Mouse (Mus musculus) lung, embryonic 16.5 days (tissue): ENCODE measurements at regions not wholly inside any gene's neighbourhood (a gene's known extent, or its start where the extent isn't known, plus 50 kb on each side); places are given as distances from the start of the nearest gene placed in this dataset.
"Not testable (repeated sequence)": the region's sequence is repeated elsewhere in the genome, so short reads cannot be mapped to it uniquely, and the experiment has no call there.

ENCODE experiments used
- ATAC-seq: fragments of 200-750 bp; cut with Nextera tagmentation; 2 replicates; pipeline ENCODE4 v1.8.0; 2017; ENCODE audit warnings: low read depth, mild to moderate bottlenecking, moderate library complexity
- H3K27ac ChIP-seq: fragments of 300-500 bp; sonication (generic); 2 replicates; pipeline ENCODE4 v1.5.1; 2014; ENCODE audit warnings: mild to moderate bottlenecking, control low read depth, low read length
- H3K27me3 ChIP-seq: fragments of 300-500 bp; sonication (generic); 2 replicates; pipeline ENCODE4 v1.6.1; 2014; ENCODE audit warnings: low read depth, low read length, mixed read lengths; ENCODE audit not compliant: control insufficient read depth, insufficient read depth
- H3K36me3 ChIP-seq: fragments of 300-500 bp; sonication (generic); 2 replicates; pipeline ENCODE4 v1.6.1; 2014; ENCODE audit warnings: low read length; ENCODE audit not compliant: control insufficient read depth, insufficient read depth
- H3K4me1 ChIP-seq: fragments of 300-500 bp; sonication (generic); replicated peaks from 2 replicates; pipeline ENCODE4 v1.6.1; 2014; ENCODE audit warnings: low read length, mixed read lengths; ENCODE audit not compliant: control insufficient read depth, insufficient read depth
- H3K4me2 ChIP-seq: fragments of 300-500 bp; sonication (generic); 2 replicates; pipeline ENCODE4 v1.6.1; 2014; ENCODE audit warnings: low read depth, low read length, control low read depth
- H3K4me3 ChIP-seq: fragments of 300-500 bp; sonication (generic); 2 replicates; pipeline ENCODE4 v1.5.1; 2014; ENCODE audit warnings: mild to moderate bottlenecking, low read length, control low read depth
- H3K9ac ChIP-seq: fragments of 300-500 bp; sonication (generic); 2 replicates; pipeline ENCODE4 v1.6.1; 2014; ENCODE audit warnings: low read length, control low read depth
- H3K9me3 ChIP-seq: fragments of 300-500 bp; sonication (generic); 2 replicates; pipeline ENCODE4 v1.6.1; 2016; ENCODE audit warnings: low read length; ENCODE audit not compliant: control insufficient read depth
- WGBS: fragments of 180-500 bp; shearing (Covaris S2); extraction: QIAGEN DNeasy Blood & Tissue Kit; methylation state at CpG from one replicate; pipeline ENCODE4 v1.1.7; 2014; 5-methylcytosine and 5-hydroxymethylcytosine counted together

DNA sequence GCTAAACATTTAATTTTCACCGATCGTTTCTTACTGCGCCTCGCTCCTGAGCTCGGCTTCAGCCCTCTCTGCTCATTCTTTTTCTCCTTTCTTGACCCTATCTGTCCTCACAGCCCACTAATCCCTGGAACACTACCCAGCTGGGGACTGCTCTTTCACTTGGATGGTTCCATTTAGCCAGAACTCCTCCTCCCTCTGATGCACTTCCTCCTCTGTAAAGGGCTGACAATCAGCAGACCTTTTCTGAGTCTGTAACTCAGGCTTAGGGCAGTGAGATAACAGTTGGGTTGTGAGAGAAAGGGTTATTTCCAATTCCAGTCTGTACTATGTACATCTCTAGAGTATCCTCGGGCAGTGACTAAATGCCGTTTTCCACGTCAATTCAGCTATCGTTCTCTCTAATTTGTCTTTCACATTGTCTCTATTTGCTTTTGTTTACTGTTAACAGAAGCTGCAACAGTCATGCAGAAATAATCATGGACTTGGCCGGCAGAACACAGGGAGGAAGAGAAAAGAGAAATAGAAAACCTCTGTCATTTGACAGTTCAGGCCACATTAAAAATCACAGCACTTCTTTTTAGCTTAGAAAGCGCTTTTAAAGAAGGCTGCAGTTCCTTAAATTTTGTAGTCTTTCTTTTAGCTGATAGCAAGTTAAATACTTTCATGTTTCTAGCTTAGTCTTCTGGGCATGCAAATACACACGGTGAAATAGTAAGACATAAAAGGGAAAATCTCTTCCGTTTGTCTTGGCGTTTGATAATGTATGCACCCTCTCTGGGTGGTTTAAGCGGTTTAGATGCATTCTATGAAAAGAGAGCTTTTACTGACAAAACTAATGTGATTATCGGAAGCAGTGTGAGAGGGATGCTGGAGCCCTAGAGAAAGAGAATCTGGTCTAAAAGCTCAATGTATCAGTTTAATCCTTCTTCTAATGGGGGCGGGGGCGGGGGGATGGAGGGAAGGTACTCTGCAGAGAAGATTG lies 94.7 kb upstream of the Fam181b start:
- H3K4me2 ChIP-seq: peak overlapping the region; percentile 22; the same call in 1 of the 2 replicates

DNA sequence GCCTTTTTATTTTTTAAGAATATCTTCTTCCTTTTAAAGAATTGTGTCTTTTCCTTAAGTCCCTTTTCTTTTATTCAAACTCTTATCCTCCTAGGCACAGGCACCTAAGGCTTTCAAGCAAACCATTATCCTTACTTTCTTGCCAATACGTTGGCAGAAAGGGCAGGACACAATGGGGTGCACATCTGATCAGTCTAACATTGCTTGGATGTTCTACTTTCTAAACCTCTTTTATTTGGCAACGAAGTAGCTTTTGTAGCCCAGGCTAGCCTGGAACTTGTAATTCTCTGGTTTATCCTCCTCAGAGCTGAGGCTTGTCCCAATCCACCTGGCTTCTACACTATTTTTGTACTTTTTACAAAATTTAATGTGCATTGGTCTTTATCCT lies 94.0 kb upstream of the Fam181b start:
- Histone ChIP-seq H3K4me3 (no peak overlapping the region), H3K4me2 (no peak overlapping the region), H3K36me3 (no peaks in the 10 kb centered on the region), H3K27ac (no peak overlapping the region), H3K9ac (no peak overlapping the region), H3K4me1 (no peaks in the 10 kb centered on the region), H3K9me3 (no peaks in the 10 kb centered on the region), H3K27me3 (no peaks in the 10 kb centered on the region)
- 64% methylated on average over 2 of the region's 2 CpGs for WGBS
- no peak for ATAC-seq

More for the DNA sequence above, 94.7 kb upstream of the Fam181b start:
- Histone ChIP-seq H3K4me1 (no peaks in the 10 kb centered on the region), H3K36me3 (no peaks in the 10 kb centered on the region), H3K9ac (no peak overlapping the region), H3K27ac (no peak overlapping the region), H3K4me3 (no peak overlapping the region), H3K27me3 (no peaks in the 10 kb centered on the region), H3K9me3 (no peaks in the 10 kb centered on the region)
- 46% methylated on average over 18 of the region's 18 CpGs for WGBS
- ATAC-seq: no peak

DNA sequence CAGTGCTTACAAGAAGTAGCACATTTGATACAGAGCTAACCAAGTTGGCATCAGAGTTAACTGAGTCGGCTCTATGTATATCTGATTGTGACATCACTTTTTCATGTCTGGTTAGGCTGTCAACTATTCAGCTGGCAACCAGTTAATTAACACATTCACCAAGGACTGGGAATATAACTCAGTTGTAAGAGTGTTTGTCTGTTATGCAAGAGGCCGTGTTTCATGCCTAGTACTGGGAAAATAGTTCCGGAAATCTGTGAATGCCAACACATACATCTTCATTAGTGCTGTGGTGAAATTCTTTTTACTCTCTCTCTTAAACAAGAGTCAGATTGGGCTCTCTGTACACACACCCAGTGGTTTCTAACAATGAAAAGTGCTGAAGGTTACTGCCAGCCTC lies 80.8 kb upstream of the Fam181b start:
- Histone ChIP-seq H3K4me3 (no peak overlapping the region), H3K9ac (no peak overlapping the region), H3K4me2 (no peak overlapping the region), H3K4me1 (no peaks in the 10 kb centered on the region), H3K27me3 (no peaks in the 10 kb centered on the region), H3K9me3 (no peaks in the 10 kb centered on the region), H3K36me3 (no peaks in the 10 kb centered on the region), H3K27ac (no peak overlapping the region)
- ATAC-seq: no peak
- 68% methylated on average over 3 of the region's 3 CpGs for WGBS

- not testable (repeated sequence) for H3K4me2 ChIP-seq, H3K9ac ChIP-seq, H3K27me3 ChIP-seq, H3K4me3 ChIP-seq, H3K27ac ChIP-seq, H3K9me3 ChIP-seq, H3K4me1 ChIP-seq, H3K36me3 ChIP-seq
- WGBS: 39% methylated on average over 5 of the region's 5 CpGs
- ATAC-seq: peak; percentile 38; the same call in 1 of the 2 replicates
Observed at GRCm38 (mm10) chr7:93006694-93007231, 72.9 kb upstream of the Fam181b start.

GRCm38 (mm10) chr7:93007721-93008120 lies 71.9 kb upstream of the Fam181b start:
- Histone ChIP-seq H3K4me3 (no peak overlapping the region), H3K4me1 (no peaks in the 10 kb centered on the region), H3K27me3 (no peaks in the 10 kb centered on the region), H3K4me2 (no peak overlapping the region), H3K27ac (no peak overlapping the region), H3K9ac (no peak overlapping the region), H3K36me3 (no peaks in the 10 kb centered on the region), H3K9me3 (no peaks in the 10 kb centered on the region)
- ATAC-seq: no peak
- WGBS: 66% methylated on average over 4 of the region's 4 CpGs

GRCm38 (mm10) chr7:93019390-93019789 lies 60.3 kb upstream of the Fam181b start:
- no peaks in the 10 kb centered on the region for H3K9me3 ChIP-seq
- H3K4me1 ChIP-seq: no peaks in the 10 kb centered on the region
- no peak overlapping the region for H3K27ac ChIP-seq
- no peak overlapping the region for H3K9ac ChIP-seq
- no peak for ATAC-seq
- H3K36me3 ChIP-seq: no peaks in the 10 kb centered on the region
- no peak overlapping the region for H3K4me3 ChIP-seq
- WGBS: 75% methylated on average over 1 of the region's 1 CpGs
- no peaks in the 10 kb centered on the region for H3K27me3 ChIP-seq
- no peak overlapping the region for H3K4me2 ChIP-seq

- H3K4me3 ChIP-seq: no peak overlapping the region
- no peaks in the 10 kb centered on the region for H3K27me3 ChIP-seq
- H3K4me2 ChIP-seq: no peak overlapping the region
- H3K36me3 ChIP-seq: no peaks in the 10 kb centered on the region
- no peak for ATAC-seq
- H3K9me3 ChIP-seq: no peaks in the 10 kb centered on the region
- no peak overlapping the region for H3K9ac ChIP-seq
- H3K27ac ChIP-seq: no peak overlapping the region
- WGBS: 52% methylated on average over 5 of the region's 5 CpGs
- H3K4me1 ChIP-seq: no peaks in the 10 kb centered on the region
Observed at GRCm38 (mm10) chr7:93023489-93024130, 56.1 kb upstream of the Fam181b start.

DNA sequence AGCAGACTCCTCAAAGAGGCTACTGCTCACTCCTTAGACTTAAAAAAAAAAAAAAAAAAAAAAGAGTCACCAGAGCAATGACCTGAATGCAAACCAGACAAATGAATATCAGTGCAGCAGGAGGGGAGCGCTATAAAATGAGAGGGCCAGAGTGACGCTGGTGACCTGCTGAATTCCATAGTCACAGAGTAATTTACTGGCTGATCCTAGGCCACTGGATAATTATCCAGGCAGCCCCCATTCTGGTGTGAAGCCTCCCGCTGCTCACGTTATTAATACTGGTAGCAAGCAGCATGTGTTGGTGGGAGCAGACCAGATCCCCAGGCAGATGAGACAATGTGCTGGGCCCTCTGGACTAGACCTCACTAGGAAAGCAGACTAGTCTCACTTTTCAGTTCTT lies 53.4 kb upstream of the Fam181b start:
- 72% methylated on average over 4 of the region's 4 CpGs for WGBS
- H3K36me3 ChIP-seq: no peaks in the 10 kb centered on the region
- no peak overlapping the region for H3K4me3 ChIP-seq
- no peak overlapping the region for H3K27ac ChIP-seq
- H3K9me3 ChIP-seq: no peaks in the 10 kb centered on the region
- no peak overlapping the region for H3K9ac ChIP-seq
- ATAC-seq: no peak
- H3K4me1 ChIP-seq: no peaks in the 10 kb centered on the region
- no peak overlapping the region for H3K4me2 ChIP-seq
- H3K27me3 ChIP-seq: no peaks in the 10 kb centered on the region
